Mouse (Mus musculus) midbrain, embryonic 14.5 days (tissue): ENCODE data around the gene Itm2c. TPM values are rescaled to one million over a fixed set of nuclear protein-coding genes. Genes with fewer than 3 reads are reported as not detected.

Experiments
- ATAC-seq: fragments of 200-750 bp; cut with Nextera tagmentation; 2 replicates; pipeline ENCODE4 v1.8.0; 2017; ENCODE audit warnings: moderate number of reproducible peaks, moderate library complexity; ENCODE audit not compliant: low FRiP score, low TSS enrichment
- DNase-seq: peaks from one replicate; pipeline ENCODE4 v3.0.0-alpha.2; 2015
- H3K27ac ChIP-seq: fragments of 300-500 bp; sonication (generic); replicated peaks from 2 replicates; pipeline ENCODE4 v1.5.1; 2014; ENCODE audit warnings: mild to moderate bottlenecking, low read depth, low read length, moderate library complexity
- H3K27me3 ChIP-seq: fragments of 300-500 bp; sonication (generic); 2 replicates; pipeline ENCODE4 v1.6.1; 2014; ENCODE audit warnings: low read length, control low read depth, mixed read lengths; ENCODE audit not compliant: control insufficient read depth, insufficient read depth
- H3K36me3 ChIP-seq: fragments of 300-500 bp; sonication (generic); 2 replicates; pipeline ENCODE4 v1.6.1; 2014; ENCODE audit warnings: low read length, control low read depth; ENCODE audit not compliant: control insufficient read depth, insufficient read depth
- H3K4me1 ChIP-seq: fragments of 300-500 bp; sonication (generic); 2 replicates; pipeline ENCODE4 v1.6.1; 2014; ENCODE audit warnings: mild to moderate bottlenecking, antibody characterized with exemption, low read length, control low read depth; ENCODE audit not compliant: control insufficient read depth, insufficient read depth
- H3K4me2 ChIP-seq: fragments of 300-500 bp; sonication (generic); 2 replicates; pipeline ENCODE4 v1.6.1; 2014; ENCODE audit warnings: mild to moderate bottlenecking, low read length, moderate library complexity
- H3K4me3 ChIP-seq: fragments of 300-500 bp; sonication (generic); replicated peaks from 2 replicates; pipeline ENCODE4 v1.5.1; 2014; ENCODE audit warnings: low read depth, low read length
- H3K9ac ChIP-seq: fragments of 300-500 bp; sonication (generic); replicated peaks from 2 replicates; pipeline ENCODE4 v1.6.1; 2014; ENCODE audit warnings: mild to moderate bottlenecking, low read length, moderate library complexity
- H3K9me3 ChIP-seq: fragments of 300-500 bp; sonication (generic); 2 replicates; pipeline ENCODE4 v1.6.1; 2016; ENCODE audit warnings: low read length, control low read depth, mixed read lengths; ENCODE audit not compliant: control insufficient read depth
- WGBS: fragments of 180-500 bp; shearing (Covaris S2); extraction: QIAGEN DNeasy Blood & Tissue Kit; methylation state at CpG from one replicate; pipeline ENCODE4 v1.1.7; 2014; 5-methylcytosine and 5-hydroxymethylcytosine counted together
- polyA plus RNA-seq: library from polyadenylated mRNA; unstranded; fragments of >200 nt; fragmentation: Nextera tagmentation; extraction: Ambion mirVana; gene quantifications from 2 replicates; pipeline ENCODE4 v1.2.1, GENCODE M21; 2014

Itm2c gene
- polyA plus RNA-seq, 1 experiment from 2014 or later: 136 TPM

- Histone ChIP-seq H3K4me1 (no peaks in the 10 kb centered on the region), H3K36me3 (no peaks in the 10 kb centered on the region), H3K4me2 (no peak overlapping the region), H3K27ac (no peak overlapping the region), H3K9ac (no peak overlapping the region), H3K9me3 (no peaks in the 10 kb centered on the region), H3K4me3 (no peak overlapping the region), H3K27me3 (no peaks in the 10 kb centered on the region)
- 45% methylated on average over 9 of the region's 9 CpGs for WGBS
- DNase-seq (peak; percentile 44), ATAC-seq (no peak)
These were observed 64.0 kb downstream of the Itm2c start for GRCm38 (mm10) chr1:85957942-85958619.

Other genes starting within 250 kb of the Itm2c start
- 1.9 TPM in 1 of 2 replicates, not detected in the other for gene Sp100, start 244.3 kb upstream of the Itm2c start, polyA plus RNA-seq
- 0.59 and 0.80 TPM in 2 replicates for gene A630001G21Rik, start 115.6 kb upstream of the Itm2c start, polyA plus RNA-seq
- gene Cab39, start 100.8 kb upstream of the Itm2c start, polyA plus RNA-seq: 74.8 and 94.5 TPM in 2 replicates
- 6.9 and 7.5 TPM in 2 replicates for gene 4933407L21Rik, start 34.2 kb downstream of the Itm2c start, polyA plus RNA-seq
- gene Gpr55, start 66.7 kb downstream of the Itm2c start, polyA plus RNA-seq: 0.05 and 0.11 TPM in 2 replicates
- 0.32 and 0.34 TPM in 2 replicates for gene Spata3, start 122.5 kb downstream of the Itm2c start, polyA plus RNA-seq
- gene 2810459M11Rik, start 151.6 kb downstream of the Itm2c start, polyA plus RNA-seq: 7.0 and 7.3 TPM in 2 replicates
- gene Psmd1, start 170.1 kb downstream of the Itm2c start, polyA plus RNA-seq: 149 and 214 TPM in 2 replicates
- gene Htr2b, start 217.7 kb downstream of the Itm2c start, polyA plus RNA-seq: 0.24 and 0.59 TPM in 2 replicates
- 0.50 and 0.62 TPM in 2 replicates for gene Gm21972, start 239.4 kb downstream of the Itm2c start, polyA plus RNA-seq